Mouse (Mus musculus) forebrain, embryonic 15.5 days (tissue): ENCODE measurements around the gene Ugt1a9. TPM values are rescaled to one million over a fixed set of nuclear protein-coding genes. Genes with fewer than 3 reads are reported as not detected.

Experiments
- ATAC-seq: fragments of 200-750 bp; cut with Nextera tagmentation; replicated peaks from 2 replicates; pipeline ENCODE4 v1.8.0; 2017; ENCODE audit warnings: mild to moderate bottlenecking, moderate TSS enrichment, moderate library complexity
- H3K27ac ChIP-seq: fragments of 300-500 bp; sonication (generic); replicated peaks from 2 replicates; pipeline ENCODE4 v1.5.1; 2015; ENCODE audit warnings: mild to moderate bottlenecking, inconsistent platforms
- H3K27me3 ChIP-seq: fragments of 300-500 bp; sonication (generic); 2 replicates; pipeline ENCODE4 v1.6.1; 2015; ENCODE audit warnings: inconsistent platforms
- H3K36me3 ChIP-seq: fragments of 300-500 bp; sonication (generic); 2 replicates; pipeline ENCODE4 v1.6.1; 2015; ENCODE audit warnings: mild to moderate bottlenecking, inconsistent platforms
- H3K4me1 ChIP-seq: fragments of 300-500 bp; sonication (generic); 2 replicates; pipeline ENCODE4 v1.6.1; 2015; ENCODE audit warnings: inconsistent platforms
- H3K4me2 ChIP-seq: fragments of 300-500 bp; sonication (generic); replicated peaks from 2 replicates; pipeline ENCODE4 v1.6.1; 2015; ENCODE audit warnings: mild to moderate bottlenecking, inconsistent platforms
- H3K4me3 ChIP-seq: fragments of 300-500 bp; sonication (generic); 2 replicates; pipeline ENCODE4 v1.5.1; 2015; ENCODE audit warnings: mild to moderate bottlenecking, inconsistent platforms
- H3K9ac ChIP-seq: fragments of 300-500 bp; sonication (generic); replicated peaks from 2 replicates; pipeline ENCODE4 v1.6.1; 2015; ENCODE audit warnings: mild to moderate bottlenecking, inconsistent platforms
- H3K9me3 ChIP-seq: fragments of 300-500 bp; sonication (generic); 2 replicates; pipeline ENCODE4 v1.6.1; 2016; ENCODE audit warnings: inconsistent platforms
- WGBS: fragments of 180-500 bp; shearing (Covaris S2); methylation state at CpG from one replicate; pipeline ENCODE4 v1.1.7; 2015; ENCODE audit warnings: mixed read lengths; 5-methylcytosine and 5-hydroxymethylcytosine counted together
- polyA plus RNA-seq: library from polyadenylated mRNA; unstranded; fragments of >200 nt; fragmentation: Nextera tagmentation; extraction: Ambion mirVana; gene quantifications from 2 replicates; pipeline ENCODE4 v1.2.1, GENCODE M21; 2015

Ugt1a9 gene
- polyA plus RNA-seq, 1 experiment from 2014 or later: not detected

- peaks cover 67% of the 10 kb centered on the region for H3K9me3 ChIP-seq
- H3K27ac ChIP-seq: no peak overlapping the region
Observed at GRCm38 (mm10) chr1:88253106-88253505, 182.5 kb downstream of the Ugt1a9 start.

GRCm38 (mm10) chr1:88253540-88253939 lies 182.9 kb downstream of the Ugt1a9 start:
- Histone ChIP-seq H3K4me3 (no peak overlapping the region), H3K36me3 (no peaks in the 10 kb centered on the region), H3K9ac (no peak overlapping the region), H3K4me2 (no peak overlapping the region), H3K27me3 (no peaks in the 10 kb centered on the region), H3K4me1 (no peaks in the 10 kb centered on the region), H3K27ac (no peak overlapping the region), H3K9me3 (peaks cover 65% of the 10 kb centered on the region)
- no peak for ATAC-seq
- WGBS: 71% methylated on average over 6 of the region's 6 CpGs

More at GRCm38 (mm10) chr1:88253106-88253505, 182.5 kb downstream of the Ugt1a9 start:
- H3K36me3 ChIP-seq: no peaks in the 10 kb centered on the region
- no peaks in the 10 kb centered on the region for H3K4me1 ChIP-seq
- H3K27me3 ChIP-seq: no peaks in the 10 kb centered on the region
- H3K9ac ChIP-seq: no peak overlapping the region
- H3K4me2 ChIP-seq: no peak overlapping the region
- ATAC-seq: no peak
- WGBS: 78% methylated on average over 8 of the region's 8 CpGs
- H3K4me3 ChIP-seq: no peak overlapping the region

GRCm38 (mm10) chr1:88254793-88255465 lies 184.3 kb downstream of the Ugt1a9 start:
- WGBS: 90% methylated on average over 12 of the region's 12 CpGs
- Histone ChIP-seq H3K4me2 (no peak overlapping the region), H3K27ac (no peak overlapping the region), H3K4me1 (no peaks in the 10 kb centered on the region), H3K27me3 (no peaks in the 10 kb centered on the region), H3K9ac (no peak overlapping the region), H3K4me3 (no peak overlapping the region), H3K36me3 (0 out of 2 replicates have a peak, but pooled peaks cover 4% of the 10 kb centered on the region), H3K9me3 (peaks cover 53% of the 10 kb centered on the region)
- ATAC-seq: no peak

GRCm38 (mm10) chr1:88255466-88255857 lies 184.9 kb downstream of the Ugt1a9 start:
- Histone ChIP-seq H3K36me3 (peaks cover 8% of the 10 kb centered on the region; the same call in 1 of the 2 replicates), H3K9ac (no peak overlapping the region), H3K27ac (no peak overlapping the region), H3K4me1 (no peaks in the 10 kb centered on the region), H3K4me3 (no peak overlapping the region), H3K4me2 (no peak overlapping the region), H3K27me3 (no peaks in the 10 kb centered on the region), H3K9me3 (peaks cover 48% of the 10 kb centered on the region)
- no peak for ATAC-seq
- WGBS: 61% methylated on average over 2 of the region's 2 CpGs

GRCm38 (mm10) chr1:88255989-88256754 lies 185.6 kb downstream of the Ugt1a9 start:
- Histone ChIP-seq H3K27ac (no peak overlapping the region), H3K9me3 (peaks cover 43% of the 10 kb centered on the region), H3K36me3 (peaks cover 11% of the 10 kb centered on the region), H3K9ac (no peak overlapping the region), H3K27me3 (no peaks in the 10 kb centered on the region), H3K4me3 (no peak overlapping the region), H3K4me2 (no peak overlapping the region), H3K4me1 (no peaks in the 10 kb centered on the region)
- 82% methylated on average over 13 of the region's 13 CpGs for WGBS
- no peak for ATAC-seq

- Histone ChIP-seq H3K9me3 (peaks cover 41% of the 10 kb centered on the region), H3K27me3 (no peaks in the 10 kb centered on the region), H3K36me3 (peaks cover 19% of the 10 kb centered on the region), H3K9ac (no peak overlapping the region), H3K4me2 (no peak overlapping the region), H3K27ac (no peak overlapping the region), H3K4me3 (no peak overlapping the region), H3K4me1 (no peaks in the 10 kb centered on the region)
- no peak for ATAC-seq
- WGBS: 82% methylated on average over 10 of the region's 10 CpGs
Observed at GRCm38 (mm10) chr1:88256886-88257663, 186.5 kb downstream of the Ugt1a9 start.

- 82% methylated on average over 6 of the region's 6 CpGs for WGBS
- ATAC-seq: no peak
- H3K9me3 ChIP-seq: peaks cover 35% of the 10 kb centered on the region
Observed at GRCm38 (mm10) chr1:88257681-88258080, 187.1 kb downstream of the Ugt1a9 start.

GRCm38 (mm10) chr1:88258361-88258760 lies 187.8 kb downstream of the Ugt1a9 start:
- H3K9ac ChIP-seq: no peak overlapping the region
- no peaks in the 10 kb centered on the region for H3K4me1 ChIP-seq
- H3K9me3 ChIP-seq: peaks cover 32% of the 10 kb centered on the region
- H3K27ac ChIP-seq: no peak overlapping the region
- H3K27me3 ChIP-seq: no peaks in the 10 kb centered on the region
- 74% methylated on average over 6 of the region's 6 CpGs for WGBS
- peaks cover 32% of the 10 kb centered on the region for H3K36me3 ChIP-seq
- no peak for ATAC-seq
- no peak overlapping the region for H3K4me2 ChIP-seq
- H3K4me3 ChIP-seq: no peak overlapping the region

More at GRCm38 (mm10) chr1:88257681-88258080, 187.1 kb downstream of the Ugt1a9 start:
- Histone ChIP-seq H3K4me3 (no peak overlapping the region), H3K4me1 (no peaks in the 10 kb centered on the region), H3K27me3 (no peaks in the 10 kb centered on the region), H3K36me3 (peaks cover 25% of the 10 kb centered on the region), H3K27ac (no peak overlapping the region), H3K9ac (no peak overlapping the region), H3K4me2 (no peak overlapping the region)

GRCm38 (mm10) chr1:88258881-88259642 lies 188.5 kb downstream of the Ugt1a9 start:
- H3K27ac ChIP-seq: no peak overlapping the region
- H3K4me1 ChIP-seq: no peaks in the 10 kb centered on the region
- 81% methylated on average over 8 of the region's 8 CpGs for WGBS
- no peaks in the 10 kb centered on the region for H3K27me3 ChIP-seq
- H3K36me3 ChIP-seq: peaks cover 39% of the 10 kb centered on the region
- H3K4me2 ChIP-seq: no peak overlapping the region
- H3K4me3 ChIP-seq: no peak overlapping the region
- H3K9me3 ChIP-seq: peaks cover 27% of the 10 kb centered on the region
- H3K9ac ChIP-seq: no peak overlapping the region
- peak; percentile 2 for ATAC-seq

GRCm38 (mm10) chr1:88259643-88260024 lies 189.0 kb downstream of the Ugt1a9 start:
- Histone ChIP-seq H3K4me3 (no peak overlapping the region), H3K27ac (no peak overlapping the region), H3K9ac (no peak overlapping the region), H3K9me3 (peaks cover 23% of the 10 kb centered on the region), H3K4me2 (no peak overlapping the region), H3K4me1 (no peaks in the 10 kb centered on the region), H3K36me3 (peaks cover 45% of the 10 kb centered on the region), H3K27me3 (no peaks in the 10 kb centered on the region)
- WGBS: 82% methylated on average over 4 of the region's 4 CpGs
- peak; percentile 4; the same call in 1 of the 2 replicates for ATAC-seq

- peaks cover 18% of the 10 kb centered on the region for H3K9me3 ChIP-seq
- 86% methylated on average over 6 of the region's 6 CpGs for WGBS
- no peak overlapping the region for H3K4me2 ChIP-seq
- H3K4me3 ChIP-seq: no peak overlapping the region
- no peaks in the 10 kb centered on the region for H3K4me1 ChIP-seq
- H3K27me3 ChIP-seq: no peaks in the 10 kb centered on the region
- no peak overlapping the region for H3K27ac ChIP-seq
- peaks cover 49% of the 10 kb centered on the region for H3K36me3 ChIP-seq
- ATAC-seq: peak; percentile 1; the same call in 1 of the 2 replicates
- H3K9ac ChIP-seq: no peak overlapping the region
Observed at GRCm38 (mm10) chr1:88260114-88260513, 189.5 kb downstream of the Ugt1a9 start.
